Mouse (Mus musculus) MEL (cell line): ENCODE measurements around the gene Megf9. TPM values are rescaled to one million over a fixed set of nuclear protein-coding genes. Genes with fewer than 3 reads are reported as not detected.

Experiments used
- DNase-seq: peaks from one replicate; pipeline ENCODE4 v3.0.0; 2011; ENCODE audit warnings: low read depth, low spot score
- H3K27ac ChIP-seq: 2 replicates; pipeline ENCODE4 v1.5.1; 2012; ENCODE audit warnings: low read depth, mild to moderate bottlenecking, control low read depth, low read length, moderate library complexity; ENCODE audit not compliant: control insufficient read depth
- H3K27me3 ChIP-seq, 2 experiments: fragments of 150-350 bp in 1 of 2; sonication (generic) in 1 of 2; 2 replicates each; pipeline ENCODE4 v1.6.1; 2012; ENCODE audit warnings: low read length in 2 of 2, mild to moderate bottlenecking in 2 of 2, improper control_type of control experiment in 1 of 2, moderate library complexity in 1 of 2; ENCODE audit not compliant: insufficient read depth in 2 of 2, control insufficient read depth in 1 of 2
- H3K36me3 ChIP-seq, 2 experiments: 2 replicates each; pipeline ENCODE4 v1.6.1; 2012 to 2014; ENCODE audit warnings: low read length in 2 of 2, improper control_type of control experiment in 1 of 2, inconsistent platforms in 1 of 2, mild to moderate bottlenecking in 1 of 2; ENCODE audit not compliant: insufficient read depth in 2 of 2, control insufficient read depth in 1 of 2
- H3K4me1 ChIP-seq, 2 experiments: fragments of 150-350 bp in 1 of 2; sonication (generic) in 1 of 2; 2 replicates each; pipeline ENCODE4 v1.6.1; 2012; ENCODE audit warnings: low read length in 2 of 2, improper control_type of control experiment in 1 of 2, mild to moderate bottlenecking in 1 of 2; ENCODE audit not compliant: insufficient read depth in 2 of 2, control insufficient read depth in 1 of 2
- H3K4me3 ChIP-seq, 2 experiments: fragments of 150-350 bp in 1 of 2; sonication (generic) in 1 of 2; 2 replicates each; pipeline ENCODE4 v1.5.1; 2012; ENCODE audit warnings: low read depth in 2 of 2, low read length in 2 of 2, mild to moderate bottlenecking in 2 of 2, moderate library complexity in 2 of 2, control low read depth in 1 of 2, improper control_type of control experiment in 1 of 2; ENCODE audit not compliant: control insufficient read depth in 1 of 2, insufficient read depth in 1 of 2
- H3K79me2 ChIP-seq: 2 replicates; pipeline ENCODE4 v1.6.1; 2012; ENCODE audit warnings: mild to moderate bottlenecking, low read length, moderate library complexity; ENCODE audit not compliant: control insufficient read depth, poor library complexity, insufficient read depth
- H3K9ac ChIP-seq: 2 replicates; pipeline ENCODE4 v1.6.1; 2012; ENCODE audit warnings: low read depth, mild to moderate bottlenecking, control low read depth, low read length, moderate library complexity; ENCODE audit not compliant: control insufficient read depth, poor library complexity, severe bottlenecking
- H3K9me3 ChIP-seq: fragments of 150-350 bp; sonication (generic); replicated peaks from 2 replicates; pipeline ENCODE4 v1.6.1; 2012; ENCODE audit warnings: mild to moderate bottlenecking, low read length, improper control_type of control experiment, moderate library complexity; ENCODE audit not compliant: insufficient read depth
- E2F4 ChIP-seq: IDR thresholded peaks from 2 replicates; pipeline ENCODE4 v1.6.1; 2011; ENCODE audit warnings: low read depth, low read length, improper control_type of control experiment, borderline replicate concordance
- MAFK ChIP-seq: IDR thresholded peaks from 2 replicates; pipeline ENCODE4 v1.6.1; 2011; ENCODE audit warnings: low read depth, mild to moderate bottlenecking, low read length, improper control_type of control experiment, borderline replicate concordance
- MAZ ChIP-seq: IDR thresholded peaks from 2 replicates; pipeline ENCODE4 v1.6.1; 2012; ENCODE audit warnings: low read depth, mild to moderate bottlenecking, inconsistent platforms, low read length, improper control_type of control experiment
- MYC ChIP-seq: IDR thresholded peaks from 2 replicates; pipeline ENCODE4 v1.6.1; 2011; ENCODE audit warnings: low read depth, mild to moderate bottlenecking, low read length, improper control_type of control experiment, moderate library complexity
- POLR2A ChIP-seq, 2 experiments: IDR thresholded peaks; 2 replicates each; pipeline ENCODE4 v1.6.1; 2011 to 2012; ENCODE audit warnings: low read length in 2 of 2, mild to moderate bottlenecking in 2 of 2, control low read depth in 1 of 2, improper control_type of control experiment in 1 of 2, low read depth in 1 of 2, moderate library complexity in 1 of 2; ENCODE audit not compliant: control insufficient read depth in 1 of 2, insufficient read depth in 1 of 2, poor library complexity in 1 of 2
- RCOR1 ChIP-seq: IDR thresholded peaks from 2 replicates; pipeline ENCODE4 v1.6.1; 2012; ENCODE audit warnings: low read depth, mild to moderate bottlenecking, inconsistent platforms, low read length, improper control_type of control experiment
- SMC3 ChIP-seq: IDR thresholded peaks from 2 replicates; pipeline ENCODE4 v1.6.1; 2011; ENCODE audit warnings: low read depth, low read length, improper control_type of control experiment
- TAL1 ChIP-seq: IDR thresholded peaks from 2 replicates; pipeline ENCODE4 v1.6.1; 2012; ENCODE audit warnings: mild to moderate bottlenecking, inconsistent platforms, low read length, moderate library complexity, mixed read lengths
- TBP ChIP-seq: IDR thresholded peaks from 2 replicates; pipeline ENCODE4 v1.8.0; 2011; ENCODE audit warnings: low read depth, low read length, improper control_type of control experiment
- UBTF ChIP-seq: IDR thresholded peaks from 2 replicates; pipeline ENCODE4 v1.6.1; 2012; ENCODE audit warnings: low read depth, mild to moderate bottlenecking, inconsistent platforms, low read length, improper control_type of control experiment, moderate library complexity, borderline replicate concordance; ENCODE audit not compliant: insufficient read depth
- USF1 ChIP-seq: IDR thresholded peaks from 2 replicates; pipeline ENCODE4 v1.6.1; 2014; ENCODE audit warnings: low read depth, mild to moderate bottlenecking, inconsistent platforms, low read length, improper control_type of control experiment, moderate library complexity
- polyA plus RNA-seq, 2 experiments: library from polyadenylated mRNA; stranded (reverse) in 1 of 2; unstranded in 1 of 2; fragments of >175 nt in 1 of 2; fragments of >200 nt in 1 of 2; gene quantifications; 2 replicates each; pipeline versions ENCODE4 v1.2.1 to v1.2.4; 2012; ENCODE audit warnings: low replicate concordance in 2 of 2, low read depth in 1 of 2; ENCODE audit not compliant: insufficient read length in 2 of 2, insufficient read depth in 1 of 2, missing spikeins in 1 of 2
- total RNA-seq: library from RNA; depleted of rRNA; stranded (reverse); fragments of 300-350 nt; gene quantifications from 2 replicates; pipeline ENCODE4 v1.2.3, GENCODE M21; 2012; rRNA removed

Megf9 gene
- total and polyA plus RNA-seq, 3 experiments, result 2.1 to 3.2 TPM; not detected in 1

- no peak for DNase-seq
- no peak overlapping the region for H3K27ac ChIP-seq
- no peaks in the 10 kb centered on the region for H3K27me3 ChIP-seq
- H3K9ac ChIP-seq, result no peak overlapping the region
- no peaks in the 10 kb centered on the region for H3K9me3 ChIP-seq
- H3K4me1 ChIP-seq, result no peaks in the 10 kb centered on the region
- H3K4me3 ChIP-seq, result no peak overlapping the region
- H3K79me2 ChIP-seq, result no peaks in the 10 kb centered on the region
- TF ChIP-seq TBP, result no peak
- TF ChIP-seq TAL1, result no peak
- TF ChIP-seq E2F4, result no peak
- TF ChIP-seq USF1, result no peak
- TF ChIP-seq POLR2A (IDR thresholded peaks at IDR 0.05; ENCODE audit: control insufficient read depth in 1 of 2, insufficient read depth in 1 of 2, low read depth in 1 of 2, low read length in 2 of 2, poor library complexity in 1 of 2), result no peak
- no peak for TF ChIP-seq MYC
- no peak for TF ChIP-seq RCOR1
- no peak for TF ChIP-seq MAFK
- TF ChIP-seq MAZ, result no peak
- TF ChIP-seq UBTF, result no peak
- no peak for TF ChIP-seq SMC3
- H3K36me3 ChIP-seq, result no peaks in the 10 kb centered on the region
Measured at GRCm38 (mm10) chr4:70377359-70377758, 157.4 kb downstream of the Megf9 start.

Other genes with a start within 250 kb of the Megf9 start
- 9.1 and 10.5 TPM in 2 replicates for gene Cdk5rap2, start 124.6 kb downstream of the Megf9 start, total RNA-seq
- gene Cdk5rap2, start 124.6 kb downstream of the Megf9 start, polyA plus RNA-seq, result 10 to 100 TPM in 1 of 2 experiments, not detected in 1; 15.4 TPM